Mouse (Mus musculus) kidney, embryonic 16.5 days (tissue): ENCODE results near the gene Prdx6b. TPM values are rescaled to one million over a fixed set of nuclear protein-coding genes. Genes with fewer than 3 reads are reported as not detected.

Experiments used
- ATAC-seq: fragments of 200-750 bp; cut with Nextera tagmentation; 2 replicates; pipeline ENCODE4 v1.8.0; 2017; ENCODE audit warnings: moderate TSS enrichment; ENCODE audit not compliant: low FRiP score, low TSS enrichment
- H3K27ac ChIP-seq: fragments of 300-500 bp; sonication (generic); 2 replicates; pipeline ENCODE4 v1.5.1; 2014; ENCODE audit warnings: low read length
- H3K27me3 ChIP-seq: fragments of 300-500 bp; sonication (generic); 2 replicates; pipeline ENCODE4 v1.6.1; 2014; ENCODE audit warnings: low read length, control low read depth, mixed read lengths; ENCODE audit not compliant: insufficient read depth
- H3K36me3 ChIP-seq: fragments of 300-500 bp; sonication (generic); 2 replicates; pipeline ENCODE4 v1.6.1; 2014; ENCODE audit warnings: low read length, control low read depth, mixed read lengths; ENCODE audit not compliant: insufficient read depth
- H3K4me1 ChIP-seq: fragments of 300-500 bp; sonication (generic); 2 replicates; pipeline ENCODE4 v1.6.1; 2014; ENCODE audit warnings: low read length, control low read depth, mixed read lengths; ENCODE audit not compliant: insufficient read depth
- H3K4me2 ChIP-seq: fragments of 300-500 bp; sonication (generic); replicated peaks from 2 replicates; pipeline ENCODE4 v1.6.1; 2014; ENCODE audit warnings: low read depth, low read length
- H3K4me3 ChIP-seq: fragments of 300-500 bp; sonication (generic); 2 replicates; pipeline ENCODE4 v1.5.1; 2014; ENCODE audit warnings: mild to moderate bottlenecking, low read length
- H3K9ac ChIP-seq: fragments of 300-500 bp; sonication (generic); replicated peaks from 2 replicates; pipeline ENCODE4 v1.6.1; 2014; ENCODE audit warnings: low read length
- H3K9me3 ChIP-seq: fragments of 300-500 bp; sonication (generic); 2 replicates; pipeline ENCODE4 v1.6.1; 2016; ENCODE audit warnings: low read length, control low read depth
- WGBS: fragments of 180-500 bp; shearing (Covaris S2); extraction: QIAGEN DNeasy Blood & Tissue Kit; methylation state at CpG from one replicate; pipeline ENCODE4 v1.1.7; 2014; 5-methylcytosine and 5-hydroxymethylcytosine counted together
- polyA plus RNA-seq: library from polyadenylated mRNA; unstranded; fragments of >200 nt; fragmentation: Nextera tagmentation; extraction: Ambion mirVana; gene quantifications from 2 replicates; pipeline ENCODE4 v1.2.1, GENCODE M21; 2015

Gene Prdx6b
- polyA plus RNA-seq: not detected in 2 replicates

DNA sequence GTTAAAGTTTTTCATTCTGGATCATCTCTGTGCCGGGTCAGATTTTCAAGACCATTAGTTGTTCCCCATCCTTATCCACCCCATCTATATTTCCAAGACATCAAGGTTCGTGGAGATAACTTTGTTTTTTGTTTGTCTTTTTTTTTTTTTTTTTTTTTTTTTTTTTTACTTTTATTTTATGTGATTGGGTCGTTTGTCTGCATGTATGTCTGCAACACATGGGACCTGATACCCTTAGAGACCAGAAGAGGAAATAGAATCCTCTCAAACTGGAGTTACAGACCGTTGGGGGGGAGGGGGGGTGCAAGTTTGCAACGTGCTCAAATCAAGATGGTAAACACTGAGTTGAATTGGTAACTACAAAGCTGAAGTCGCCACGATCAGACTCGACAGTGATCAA is at the start of gene Prdx6b:
TSS of gene Prdx6b (plus strand) at position 301 of the 400 bp plus-strand sequence.
- Histone ChIP-seq H3K9ac (no peak within 1 kb of the TSS), H3K4me2 (no peak within 1 kb of the TSS), H3K36me3 (no peaks in the 10 kb centered on the region), H3K9me3 (no peaks in the 10 kb centered on the region), H3K4me3 (no peak within 1 kb of the TSS), H3K27me3 (no peaks in the 10 kb centered on the region), H3K4me1 (no peaks in the 10 kb centered on the region), H3K27ac (no peak within 1 kb of the TSS)
- ATAC-seq: no peak
- 85% methylated on average over 8 of the region's 8 CpGs for WGBS

- WGBS: 82% methylated on average over 3 of the region's 3 CpGs
These were observed 44.8 kb upstream of the Prdx6b start for GRCm38 (mm10) chr2:80247466-80247865.

DNA sequence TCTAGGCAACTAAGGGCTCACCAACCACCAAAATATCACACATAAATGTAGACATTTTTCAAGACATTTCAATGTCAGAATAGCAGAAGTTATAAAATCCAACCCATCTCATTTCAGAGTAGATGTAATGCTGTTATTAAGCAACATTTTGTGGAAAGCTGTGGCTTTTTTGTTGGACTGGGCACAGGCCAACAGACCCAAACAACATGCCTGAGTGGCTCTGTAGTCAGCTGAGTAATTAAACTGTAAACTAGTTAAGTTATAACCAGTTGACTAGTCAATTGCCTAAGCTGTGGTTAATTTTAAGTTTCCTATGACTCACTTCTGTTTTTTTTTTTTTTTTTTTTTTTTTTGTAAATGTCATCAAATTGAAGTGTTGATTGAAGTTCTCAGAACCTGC is 44.4 kb upstream of the Prdx6b start:
- no peaks in the 10 kb centered on the region for H3K27me3 ChIP-seq
- H3K4me2 ChIP-seq: no peak overlapping the region
- ATAC-seq: no peak
- H3K4me1 ChIP-seq: no peaks in the 10 kb centered on the region
- H3K9me3 ChIP-seq: no peaks in the 10 kb centered on the region
- H3K4me3 ChIP-seq: no peak overlapping the region
- no peak overlapping the region for H3K27ac ChIP-seq
- no peaks in the 10 kb centered on the region for H3K36me3 ChIP-seq
- no peak overlapping the region for H3K9ac ChIP-seq

More at GRCm38 (mm10) chr2:80247466-80247865, 44.8 kb upstream of the Prdx6b start:
- ATAC-seq: no peak
- H3K27ac ChIP-seq: no peak overlapping the region
- H3K27me3 ChIP-seq: no peaks in the 10 kb centered on the region
- no peak overlapping the region for H3K9ac ChIP-seq
- no peaks in the 10 kb centered on the region for H3K36me3 ChIP-seq
- H3K4me1 ChIP-seq: no peaks in the 10 kb centered on the region
- H3K4me2 ChIP-seq: no peak overlapping the region
- H3K9me3 ChIP-seq: no peaks in the 10 kb centered on the region
- H3K4me3 ChIP-seq: no peak overlapping the region

GRCm38 (mm10) chr2:80259888-80260672 is 32.2 kb upstream of the Prdx6b start:
- no peak overlapping the region for H3K4me3 ChIP-seq
- no peaks in the 10 kb centered on the region for H3K27me3 ChIP-seq
- no peak for ATAC-seq
- no peak overlapping the region for H3K27ac ChIP-seq
- no peak overlapping the region for H3K9ac ChIP-seq
- H3K9me3 ChIP-seq: no peaks in the 10 kb centered on the region
- WGBS: 86% methylated on average over 3 of the region's 3 CpGs
- no peaks in the 10 kb centered on the region for H3K36me3 ChIP-seq
- H3K4me2 ChIP-seq: no peak overlapping the region
- H3K4me1 ChIP-seq: no peaks in the 10 kb centered on the region

- no peak overlapping the region for H3K9ac ChIP-seq
- no peak overlapping the region for H3K27ac ChIP-seq
- H3K36me3 ChIP-seq: no peaks in the 10 kb centered on the region
- no peaks in the 10 kb centered on the region for H3K9me3 ChIP-seq
- H3K4me2 ChIP-seq: peak overlapping the region; percentile 37
- H3K4me3 ChIP-seq: no peak overlapping the region
- no peak for ATAC-seq
- no peaks in the 10 kb centered on the region for H3K4me1 ChIP-seq
- 17% methylated on average over 11 of the region's 11 CpGs for WGBS
- H3K27me3 ChIP-seq: no peaks in the 10 kb centered on the region
These were observed 25.4 kb upstream of the Prdx6b start for GRCm38 (mm10) chr2:80266894-80267293.

DNA sequence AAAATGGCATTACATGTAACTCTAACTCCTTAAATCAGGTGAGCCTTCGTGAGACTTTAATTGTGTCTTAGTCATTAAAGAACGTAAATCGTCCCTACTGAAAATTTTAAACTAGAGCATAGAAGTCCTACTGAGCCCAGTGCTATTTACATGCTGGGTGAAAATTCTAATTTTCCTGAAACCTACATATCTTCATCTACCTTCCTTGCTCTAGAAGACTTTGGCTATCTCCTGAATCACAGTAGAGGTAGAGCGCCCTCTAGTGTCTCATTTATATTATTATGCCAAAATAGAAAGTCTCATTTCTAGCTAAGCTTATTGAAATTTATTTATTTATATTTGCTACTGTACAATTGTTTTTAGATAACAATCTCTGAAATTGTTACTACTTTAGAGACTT is 24.2 kb upstream of the Prdx6b start:
- H3K36me3 ChIP-seq: no peaks in the 10 kb centered on the region
- no peaks in the 10 kb centered on the region for H3K4me1 ChIP-seq
- ATAC-seq: no peak
- no peaks in the 10 kb centered on the region for H3K9me3 ChIP-seq
- 55% methylated on average over 4 of the region's 4 CpGs for whole genome bisulfite sequencing
- H3K9ac ChIP-seq: no peak overlapping the region
- H3K27me3 ChIP-seq: no peaks in the 10 kb centered on the region
- H3K4me3 ChIP-seq: no peak overlapping the region
- H3K4me2 ChIP-seq: no peak overlapping the region
- H3K27ac ChIP-seq: no peak overlapping the region

DNA sequence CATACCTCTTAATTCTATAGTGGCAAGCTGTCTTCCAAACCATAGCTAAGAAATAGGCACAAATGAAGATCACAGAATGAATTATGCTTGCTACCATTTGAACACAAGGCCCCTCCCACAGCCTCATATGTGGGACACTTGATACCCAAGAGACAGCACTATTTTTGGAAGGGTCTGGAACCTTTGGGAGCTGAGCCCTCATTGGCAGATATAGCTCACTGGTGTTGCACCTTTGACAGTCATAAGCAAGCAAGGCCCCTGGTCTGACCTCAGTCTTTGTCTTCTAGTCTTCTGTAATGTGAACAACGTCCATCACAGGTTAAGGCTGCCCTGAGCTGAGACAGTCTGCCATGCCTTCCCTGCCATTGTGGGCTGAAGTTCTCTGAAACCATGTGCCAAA is 20.8 kb upstream of the Prdx6b start:
- WGBS: 68% methylated on average over 1 of the region's 1 CpGs
- no peaks in the 10 kb centered on the region for H3K27me3 ChIP-seq
- H3K9me3 ChIP-seq: no peaks in the 10 kb centered on the region
- H3K27ac ChIP-seq: no peak overlapping the region
- no peak for ATAC-seq
- no peaks in the 10 kb centered on the region for H3K36me3 ChIP-seq
- no peak overlapping the region for H3K4me3 ChIP-seq
- no peak overlapping the region for H3K9ac ChIP-seq
- no peaks in the 10 kb centered on the region for H3K4me1 ChIP-seq
- no peak overlapping the region for H3K4me2 ChIP-seq

GRCm38 (mm10) chr2:80273038-80273437 is 19.2 kb upstream of the Prdx6b start:
- no peaks in the 10 kb centered on the region for H3K27me3 ChIP-seq
- H3K4me2 ChIP-seq: no peak overlapping the region
- ATAC-seq: no peak
- H3K4me3 ChIP-seq: no peak overlapping the region
- H3K9ac ChIP-seq: no peak overlapping the region
- H3K9me3 ChIP-seq: no peaks in the 10 kb centered on the region
- H3K36me3 ChIP-seq: no peaks in the 10 kb centered on the region
- H3K4me1 ChIP-seq: no peaks in the 10 kb centered on the region
- WGBS: 90% methylated on average over 3 of the region's 3 CpGs
- H3K27ac ChIP-seq: no peak overlapping the region

- H3K9ac ChIP-seq: no peak overlapping the region
- 83% methylated on average over 4 of the region's 4 CpGs for WGBS
- H3K36me3 ChIP-seq: no peaks in the 10 kb centered on the region
- no peak overlapping the region for H3K27ac ChIP-seq
- no peaks in the 10 kb centered on the region for H3K27me3 ChIP-seq
- no peak overlapping the region for H3K4me3 ChIP-seq
- H3K9me3 ChIP-seq: no peaks in the 10 kb centered on the region
- no peaks in the 10 kb centered on the region for H3K4me1 ChIP-seq
- ATAC-seq: no peak
- H3K4me2 ChIP-seq: no peak overlapping the region
These were observed 18.5 kb upstream of the Prdx6b start for GRCm38 (mm10) chr2:80273763-80274162.

GRCm38 (mm10) chr2:80275136-80275535 is 17.1 kb upstream of the Prdx6b start:
- ATAC-seq: no peak
- no peak overlapping the region for H3K4me2 ChIP-seq
- WGBS: 51% methylated on average over 2 of the region's 2 CpGs

More at GRCm38 (mm10) chr2:80275136-80275535, 17.1 kb upstream of the Prdx6b start:
- no peaks in the 10 kb centered on the region for H3K9me3 ChIP-seq
- H3K4me1 ChIP-seq: no peaks in the 10 kb centered on the region
- no peak overlapping the region for H3K9ac ChIP-seq
- no peak overlapping the region for H3K27ac ChIP-seq
- H3K4me3 ChIP-seq: no peak overlapping the region
- no peaks in the 10 kb centered on the region for H3K27me3 ChIP-seq
- no peaks in the 10 kb centered on the region for H3K36me3 ChIP-seq
